Mouse (Mus musculus): Measurements from ENCODE around the gene Tmem191c.

Gene Tmem191c

DNA sequence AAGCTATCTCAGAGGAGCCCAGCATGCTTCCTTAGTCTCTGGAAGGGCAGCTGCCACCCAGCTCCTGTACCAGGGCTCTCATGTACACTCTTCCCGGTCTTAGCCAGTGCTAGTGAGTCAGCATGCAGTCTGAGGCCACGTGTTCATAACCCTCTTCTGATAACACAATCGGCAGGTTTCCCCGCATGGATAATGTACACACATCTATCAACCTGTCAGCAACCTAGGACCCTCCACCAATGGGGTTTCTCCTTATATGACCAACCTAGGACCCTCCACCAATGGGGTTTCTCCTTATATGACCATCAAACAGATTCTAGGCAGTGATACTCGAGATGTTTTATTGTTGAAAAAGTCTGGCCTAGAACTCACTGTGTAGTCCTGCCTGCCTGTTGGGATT is 7.9 kb upstream of the Tmem191c start:
- DNase-seq = no peak

DNA sequence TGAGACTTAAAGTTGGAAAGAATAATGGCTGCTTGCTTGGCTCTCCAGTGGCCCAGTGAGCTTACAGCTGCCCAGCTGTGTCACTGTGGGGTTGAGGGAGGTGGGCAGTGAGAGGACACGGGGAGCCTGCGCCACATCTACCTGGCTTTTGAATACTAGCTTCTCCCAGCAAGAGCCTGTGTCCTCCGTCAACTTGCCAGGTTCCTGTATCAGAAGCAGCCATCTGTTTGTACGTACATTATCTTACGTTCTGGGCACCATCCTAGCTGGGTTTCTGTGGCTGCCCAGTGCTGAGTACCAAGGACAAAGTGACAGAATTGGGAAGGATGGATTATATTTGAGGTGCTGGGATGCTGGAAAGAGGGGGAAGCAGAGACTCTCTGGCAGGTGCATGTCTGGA is 6.0 kb upstream of the Tmem191c start:
- no peak for DNase-seq

DNA sequence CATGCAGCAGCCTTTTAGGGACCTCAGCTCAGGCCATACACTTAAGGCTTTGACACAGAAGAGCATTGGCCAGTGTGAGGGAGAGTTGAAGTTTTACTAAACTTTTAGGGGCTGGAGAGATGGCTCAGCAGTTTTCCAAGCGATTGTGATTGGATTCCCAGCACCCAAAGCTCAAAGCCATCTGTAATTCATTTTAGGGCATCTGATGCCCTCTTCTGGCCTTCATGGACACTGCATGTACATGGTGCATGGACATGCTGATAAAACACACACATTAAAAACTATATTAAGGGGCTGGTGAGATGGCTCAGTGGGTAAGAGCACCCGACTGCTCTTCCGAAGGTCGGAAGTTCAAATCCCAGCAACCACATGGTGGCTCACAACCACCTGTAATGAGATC is 4.8 kb upstream of the Tmem191c start:
- DNase-seq = peak; percentile 41 to 46

DNA sequence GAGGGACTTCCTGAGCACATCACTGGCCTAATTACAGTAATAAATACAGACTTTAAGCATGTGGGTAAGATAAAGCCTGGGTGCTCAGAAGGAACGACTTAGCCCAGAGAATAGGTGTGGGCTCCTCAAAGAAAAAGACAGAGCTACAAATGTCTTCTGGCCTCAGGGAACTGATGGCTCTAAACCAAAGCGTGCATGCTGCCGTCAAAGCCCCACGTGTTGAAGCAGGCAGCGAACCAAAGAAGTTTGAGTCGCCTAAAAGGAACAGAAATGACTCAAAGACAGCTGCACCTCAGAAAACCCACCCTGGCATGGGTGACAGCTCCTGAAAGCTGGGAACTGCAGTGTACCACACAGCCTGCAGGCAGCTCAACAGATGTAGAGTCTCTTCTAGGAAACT is 4.0 kb upstream of the Tmem191c start:
- DNase-seq = no peak

DNA sequence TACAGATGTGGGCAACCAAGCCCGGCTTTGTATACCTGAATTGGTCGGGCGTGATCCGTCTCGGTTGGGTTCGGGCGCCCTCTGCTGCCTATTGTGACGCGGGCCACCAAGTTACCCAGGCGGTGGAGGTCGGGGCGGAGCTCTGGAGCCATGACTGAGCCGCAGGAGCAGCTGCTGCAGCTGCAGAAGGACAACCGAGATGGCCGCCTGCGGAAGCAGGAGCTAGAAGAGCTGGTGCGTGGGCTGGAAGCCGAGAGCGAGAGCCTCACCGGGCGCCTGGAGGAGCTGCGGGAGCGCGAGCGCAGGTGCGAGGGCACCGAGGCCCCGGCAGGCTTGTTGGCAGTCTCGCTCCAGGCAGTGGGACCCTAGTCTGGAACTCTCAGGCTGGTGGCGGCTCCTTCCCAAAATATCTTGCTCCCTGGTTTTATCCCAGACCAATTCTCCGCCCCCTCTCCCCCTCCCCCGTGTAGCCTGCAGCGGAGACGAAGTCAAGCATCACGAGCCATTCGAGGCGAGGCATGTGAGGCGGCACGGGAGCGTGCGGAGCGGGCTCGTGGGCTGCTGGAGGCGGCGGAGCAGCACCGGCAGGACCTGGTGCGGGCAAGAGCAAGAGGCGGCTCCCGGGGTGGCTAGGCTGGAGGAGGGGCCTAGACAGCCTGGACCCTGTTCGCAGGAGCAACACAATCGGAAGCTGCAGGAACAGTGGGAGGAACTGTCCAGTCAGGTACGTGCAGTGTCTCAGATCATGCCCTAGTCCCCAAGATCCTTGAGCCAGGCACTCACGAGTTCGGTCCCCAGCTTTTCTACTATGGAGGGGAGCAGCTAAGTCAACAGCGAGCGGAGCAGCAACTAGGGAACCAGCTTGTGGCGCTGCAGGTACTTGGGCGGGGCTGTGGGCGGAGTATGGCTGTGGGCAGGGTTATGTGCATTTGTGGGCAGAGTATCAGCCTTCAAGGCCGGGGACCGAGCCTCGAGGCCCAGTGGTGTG is 581 bp downstream of the Tmem191c start:
- DNase-seq = peak; percentile 96 to 97

DNA sequence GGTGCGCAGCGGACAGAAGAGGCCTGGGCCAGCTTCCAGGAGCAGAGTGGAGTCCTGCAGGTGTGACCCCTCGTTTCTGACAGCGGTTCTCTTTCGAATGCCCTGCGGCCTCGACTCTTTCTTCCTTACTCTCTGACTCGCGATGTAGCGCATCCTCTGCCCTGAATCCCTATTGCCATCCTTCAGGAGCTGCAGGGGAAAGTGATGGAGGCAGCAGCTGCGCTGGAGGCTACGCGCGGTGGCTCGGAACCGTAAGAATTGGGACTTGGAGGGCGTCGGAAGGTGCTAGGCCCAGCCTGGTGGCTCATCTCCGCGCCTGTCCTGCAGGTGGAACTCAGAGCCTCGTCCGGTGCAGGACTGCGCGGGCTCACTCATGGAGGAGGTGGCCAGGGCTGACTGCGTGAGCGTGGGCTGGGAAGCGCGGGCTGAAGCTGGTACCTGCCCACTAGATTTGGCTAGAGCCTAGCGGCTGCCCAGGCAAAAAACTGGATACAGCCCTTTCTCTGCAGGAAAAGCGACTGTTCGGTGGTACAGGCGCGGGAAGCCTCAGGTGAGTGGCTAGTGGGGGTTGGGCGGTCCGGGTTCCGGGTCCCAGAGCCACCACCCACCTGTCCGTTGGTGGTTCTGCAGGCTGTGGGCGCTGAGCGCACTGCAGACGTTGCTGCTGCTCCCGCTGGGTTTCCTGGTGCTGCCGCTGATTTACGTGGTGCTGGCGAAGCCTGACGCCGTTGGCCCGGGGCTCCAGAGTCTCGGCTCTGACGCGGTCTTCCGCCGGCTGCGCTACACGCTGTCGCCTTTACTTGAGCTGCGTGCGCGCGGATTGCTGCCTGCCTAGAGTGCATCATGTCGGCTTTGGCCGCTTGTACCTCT is 1.7 kb downstream of the Tmem191c start:
- peak; percentile 68 to 74 for DNase-seq

DNA sequence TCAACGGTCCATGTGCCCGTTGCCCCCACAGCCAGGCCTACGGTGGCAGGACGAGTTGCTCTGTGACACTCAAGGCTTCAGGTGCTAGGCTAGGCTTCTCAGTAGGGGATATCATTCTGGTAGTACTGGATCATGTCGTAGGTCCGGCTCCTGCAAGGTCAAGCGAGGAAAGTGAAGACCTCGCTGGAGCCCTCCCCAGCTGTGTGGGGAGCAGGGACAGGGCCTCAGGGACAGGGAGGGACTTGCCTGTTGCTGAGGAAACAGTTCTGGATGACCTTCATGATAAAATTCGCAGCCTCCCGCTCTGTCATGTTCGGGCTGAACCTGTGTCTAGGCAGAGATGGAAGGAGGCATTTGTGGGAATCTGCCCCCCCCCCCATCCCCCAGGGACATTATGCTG is 4.6 kb downstream of the Tmem191c start:
- DNase-seq = no peak

DNA sequence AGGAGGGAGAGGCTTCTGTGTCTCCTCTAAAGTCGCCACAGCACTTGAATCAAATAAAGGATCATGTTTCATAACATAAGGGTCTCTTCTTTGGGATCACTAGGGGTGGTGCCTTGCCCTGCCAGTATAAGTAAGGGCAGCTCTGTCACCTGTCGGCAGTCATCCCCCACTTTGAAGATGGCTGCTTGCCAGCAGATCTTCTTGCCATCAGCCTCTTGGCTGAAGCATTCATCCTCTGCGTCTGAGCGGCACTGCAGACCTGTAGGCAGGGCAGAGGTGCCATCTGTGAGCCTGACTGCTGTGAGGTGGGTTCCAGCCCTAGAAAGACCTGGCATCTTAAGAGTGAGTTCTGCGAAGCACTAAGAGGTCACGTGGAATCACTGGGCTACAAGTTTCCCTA is 7.3 kb downstream of the Tmem191c start:
- no peak for DNase-seq

DNA sequence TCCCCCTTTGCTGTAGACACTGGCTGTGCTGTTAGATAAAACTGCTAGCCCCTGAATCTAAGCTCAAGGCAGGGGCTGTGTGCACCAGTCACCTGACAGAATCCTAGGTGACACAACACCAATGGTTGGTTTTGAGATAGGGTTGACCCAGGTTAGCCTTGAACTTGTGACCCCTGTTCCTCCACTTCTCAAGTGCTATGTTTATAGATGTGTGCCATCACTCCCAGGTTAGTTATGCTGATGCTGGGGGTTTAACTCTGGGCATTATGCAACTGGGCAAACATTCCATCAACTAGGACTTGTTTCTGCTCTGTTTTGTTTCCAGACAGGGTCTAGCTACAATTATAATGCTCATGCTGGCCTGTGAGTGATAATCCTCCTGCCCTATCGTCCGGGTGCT is 11.2 kb downstream of the Tmem191c start:
- DNase-seq = no peak

DNA sequence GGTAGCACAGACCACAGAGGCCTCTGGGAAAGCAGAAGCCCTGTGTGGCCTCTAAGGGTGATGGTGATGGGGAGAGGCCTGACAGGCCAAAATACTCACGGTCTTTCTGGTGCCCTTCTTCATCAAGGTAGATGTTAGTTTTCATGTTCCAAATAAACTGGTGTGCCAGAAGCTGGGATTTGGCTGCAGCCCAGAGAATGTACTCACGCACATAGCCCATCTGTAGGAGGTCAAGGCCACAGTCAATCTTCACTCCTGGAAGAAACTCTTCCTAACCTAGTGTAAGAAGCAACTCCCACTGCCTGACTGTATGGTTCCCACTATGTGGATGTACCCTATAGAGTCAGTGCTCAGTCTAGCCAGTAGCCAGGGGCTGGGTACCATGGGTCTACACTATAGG is 15.1 kb downstream of the Tmem191c start:
- DNase-seq = no peak

DNA sequence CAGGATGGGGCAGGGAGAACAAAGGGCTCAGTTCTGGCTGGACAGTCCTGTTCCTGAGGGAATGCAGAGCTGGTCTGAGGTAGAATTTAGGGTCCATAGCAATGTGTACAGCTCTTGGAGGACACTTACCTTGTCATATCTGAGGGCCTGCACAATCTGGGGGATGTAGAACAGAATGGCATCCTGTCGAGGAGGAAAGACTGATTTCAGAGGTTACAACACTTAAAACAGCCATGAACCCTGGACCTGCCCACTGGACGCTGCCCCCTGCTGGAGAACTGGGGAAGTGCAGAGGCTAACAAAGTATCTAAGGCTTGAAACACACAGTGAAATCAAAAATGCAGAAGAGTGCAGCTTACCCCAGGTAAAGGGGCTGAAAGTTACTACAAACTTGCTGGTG is 16.9 kb downstream of the Tmem191c start:
- DNase-seq = peak; percentile 73 to 82

DNA sequence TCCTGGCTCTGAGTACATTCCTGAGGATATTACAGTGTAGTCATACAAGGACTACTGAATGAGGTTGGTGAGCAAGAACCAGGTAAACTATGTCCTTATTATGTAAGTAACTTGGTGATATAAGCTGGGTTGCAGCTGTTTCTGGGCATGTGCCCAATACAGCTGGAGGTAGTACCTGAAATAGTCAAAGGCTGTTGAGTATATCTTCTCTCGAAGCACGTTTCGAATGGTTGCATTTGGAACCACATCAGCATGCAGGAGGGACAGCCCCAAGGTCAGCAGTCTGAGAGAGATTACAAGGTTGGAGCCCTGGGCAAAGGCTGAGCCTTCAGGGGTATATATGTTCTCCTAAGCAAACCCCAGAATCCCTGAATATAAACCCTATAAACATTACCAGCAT is 24.9 kb downstream of the Tmem191c start:
- no peak for DNase-seq

DNA sequence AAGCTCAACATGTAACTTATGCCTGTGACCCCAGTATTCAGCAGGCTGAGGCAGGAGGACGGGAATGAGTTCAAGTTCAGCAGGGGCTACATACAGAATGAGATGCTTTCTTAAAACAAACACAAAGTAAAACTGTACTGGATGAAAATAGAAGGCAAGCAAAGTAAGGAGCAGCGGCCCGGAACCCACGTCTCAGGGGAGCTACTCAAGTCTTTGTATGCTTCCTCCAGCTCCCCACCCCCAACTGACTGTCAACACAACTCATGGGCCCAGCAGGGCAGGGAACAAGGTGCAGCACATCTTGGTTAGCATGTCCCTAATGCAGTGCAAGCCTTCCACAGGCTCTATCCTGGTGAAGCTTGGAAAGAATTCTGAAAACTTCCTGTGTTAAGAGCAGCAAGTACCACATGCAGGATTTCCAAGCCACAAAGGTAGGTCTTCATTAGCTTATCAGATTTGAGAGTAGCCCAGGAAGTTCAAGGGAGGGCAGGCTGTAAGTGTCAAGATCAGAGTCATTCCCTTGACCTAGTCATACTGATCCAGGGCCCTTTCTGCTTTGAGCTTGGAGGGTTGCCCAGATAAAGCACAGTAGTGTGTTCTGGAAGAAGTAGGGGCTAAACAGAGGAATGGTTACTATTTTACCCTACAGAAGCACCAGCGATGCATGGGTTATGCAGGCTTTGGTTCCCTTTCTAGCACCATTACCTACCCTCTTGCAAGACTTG is 27.8 kb downstream of the Tmem191c start:
- no peak for DNase-seq

DNA sequence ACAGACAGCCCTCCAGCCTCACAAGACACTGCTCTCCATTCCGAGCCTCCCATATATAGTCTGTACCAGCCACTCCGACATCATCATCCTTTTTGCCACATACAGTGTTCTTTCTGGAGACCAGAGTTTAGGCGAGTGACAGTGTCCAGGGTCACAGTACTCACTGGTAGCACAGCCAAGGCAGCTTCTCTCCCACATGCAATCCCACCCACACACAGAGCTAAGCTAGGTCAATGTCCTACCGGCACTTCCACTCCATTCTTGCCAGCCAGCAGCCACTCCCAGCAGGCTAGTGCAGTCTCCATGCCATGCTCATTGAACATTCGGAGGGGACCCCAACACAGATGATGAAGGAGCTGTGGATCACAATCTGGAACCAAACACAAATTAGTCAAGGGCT is 31.6 kb downstream of the Tmem191c start:
- no peak for DNase-seq

DNA sequence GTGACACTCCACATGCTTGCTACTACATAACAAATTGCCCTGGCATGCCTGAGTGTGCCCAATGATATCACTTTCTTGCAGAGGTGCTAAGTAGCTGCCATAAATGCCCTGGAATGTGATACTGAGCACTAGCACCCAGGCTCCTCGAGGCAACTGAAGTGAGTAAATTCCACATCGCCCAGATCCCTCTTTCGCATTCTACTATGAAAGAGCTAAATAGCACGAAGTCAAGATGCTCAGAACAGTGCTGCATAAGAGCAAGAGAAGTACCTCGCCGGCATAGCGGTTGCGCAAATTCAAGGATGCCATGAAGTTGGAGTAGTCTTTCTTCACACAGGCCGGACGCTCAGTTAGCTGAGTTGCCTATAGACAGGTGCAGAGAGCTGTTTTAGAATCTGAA is 33.2 kb downstream of the Tmem191c start:
- no peak for DNase-seq

DNA sequence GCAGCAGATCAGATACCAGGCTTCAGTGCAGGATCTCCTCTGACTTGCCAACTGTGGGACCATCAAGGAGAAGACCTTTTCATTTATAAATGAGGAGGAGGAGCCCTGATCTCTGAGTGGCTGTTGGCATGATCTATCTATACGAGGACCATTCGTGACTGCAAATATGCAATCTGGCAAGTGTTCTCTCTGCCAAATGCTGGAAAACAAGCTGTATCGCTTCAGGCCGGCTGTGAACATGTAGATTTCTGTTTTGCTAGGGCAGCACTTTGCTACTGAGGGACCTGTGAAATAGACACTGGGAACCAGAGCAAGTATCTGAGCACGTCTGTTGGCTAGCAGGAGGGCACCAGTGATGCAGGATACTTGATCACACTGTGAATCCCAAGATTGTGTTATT is 36.7 kb downstream of the Tmem191c start:
- no peak for DNase-seq

DNA sequence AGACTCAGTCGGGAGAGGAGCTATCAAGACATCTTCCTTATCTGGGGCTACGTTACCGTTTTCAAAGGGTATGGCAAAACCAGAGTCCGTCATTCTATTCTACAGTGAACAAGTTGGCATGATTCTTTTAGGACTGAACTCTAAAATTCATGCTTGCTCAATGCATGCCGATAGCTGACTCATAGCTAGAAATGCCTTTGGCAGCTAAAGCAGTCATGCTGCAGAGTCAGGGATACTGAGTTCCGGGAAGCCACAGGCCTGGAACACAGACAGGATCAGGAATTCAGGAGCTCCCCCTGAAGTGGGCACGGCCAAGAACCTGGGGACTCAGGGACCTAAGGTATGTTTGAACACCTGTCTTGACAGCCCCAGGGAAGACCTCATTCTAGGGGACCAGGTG is 40.7 kb downstream of the Tmem191c start:
- no peak for DNase-seq

DNA sequence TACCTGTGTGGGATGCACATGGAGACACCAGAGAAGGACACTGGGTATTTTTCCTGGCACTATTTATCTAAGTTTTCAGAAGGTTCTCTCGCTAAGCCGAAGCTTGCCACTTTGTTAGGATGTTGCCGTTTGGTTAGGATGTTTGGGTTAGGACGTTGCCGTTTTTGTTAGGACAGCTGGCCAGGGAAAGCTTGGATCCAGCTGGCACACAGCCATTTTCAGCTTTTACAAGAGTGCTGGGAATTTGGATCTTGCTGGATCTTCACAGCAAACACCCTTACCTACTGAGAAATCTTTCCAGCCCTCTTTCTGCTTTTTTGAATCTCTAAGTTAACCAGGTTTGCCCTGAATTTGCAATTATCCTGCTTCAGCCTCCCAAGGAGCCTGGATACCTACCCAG is 45.6 kb downstream of the Tmem191c start:
- no peak for DNase-seq

DNA sequence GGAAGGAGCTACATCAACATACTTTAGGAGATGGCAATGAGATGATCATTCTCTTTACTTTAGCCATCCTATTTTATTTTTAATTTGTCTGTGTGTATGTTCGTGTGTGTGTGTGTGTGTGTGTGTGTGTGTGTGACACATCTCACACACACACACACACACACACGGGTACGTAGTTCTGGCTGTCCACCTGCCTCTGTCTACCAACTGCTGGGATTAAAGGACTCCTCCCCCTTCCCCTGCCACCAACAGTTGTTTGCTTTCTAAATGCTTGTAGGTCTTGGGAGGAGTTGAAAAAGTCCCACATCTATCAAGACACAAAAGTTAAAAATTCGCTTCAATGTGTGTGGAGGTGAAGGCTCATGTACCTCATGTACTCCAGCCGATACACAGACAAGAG is 48.9 kb downstream of the Tmem191c start:
- DNase-seq = no peak

DNA sequence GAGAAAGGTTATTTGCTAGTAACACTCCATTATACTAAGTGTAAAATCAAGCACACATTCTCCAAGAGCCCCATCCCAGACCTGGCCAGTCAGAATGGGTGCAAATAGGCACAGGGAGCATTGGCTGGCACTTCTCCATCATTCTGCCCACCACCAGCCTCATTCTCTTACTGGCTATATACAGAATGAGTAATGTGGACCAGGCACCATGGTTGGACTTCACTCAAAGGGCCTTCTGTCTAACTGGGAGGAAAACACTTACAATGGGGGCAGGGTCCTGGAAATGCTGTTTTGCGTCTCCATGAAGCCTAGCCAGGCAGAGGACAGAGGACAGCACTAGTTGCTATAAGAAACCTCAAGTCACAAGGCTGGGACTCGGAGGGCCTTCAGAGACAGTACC is 50.2 kb downstream of the Tmem191c start:
- DNase-seq = no peak

DNA sequence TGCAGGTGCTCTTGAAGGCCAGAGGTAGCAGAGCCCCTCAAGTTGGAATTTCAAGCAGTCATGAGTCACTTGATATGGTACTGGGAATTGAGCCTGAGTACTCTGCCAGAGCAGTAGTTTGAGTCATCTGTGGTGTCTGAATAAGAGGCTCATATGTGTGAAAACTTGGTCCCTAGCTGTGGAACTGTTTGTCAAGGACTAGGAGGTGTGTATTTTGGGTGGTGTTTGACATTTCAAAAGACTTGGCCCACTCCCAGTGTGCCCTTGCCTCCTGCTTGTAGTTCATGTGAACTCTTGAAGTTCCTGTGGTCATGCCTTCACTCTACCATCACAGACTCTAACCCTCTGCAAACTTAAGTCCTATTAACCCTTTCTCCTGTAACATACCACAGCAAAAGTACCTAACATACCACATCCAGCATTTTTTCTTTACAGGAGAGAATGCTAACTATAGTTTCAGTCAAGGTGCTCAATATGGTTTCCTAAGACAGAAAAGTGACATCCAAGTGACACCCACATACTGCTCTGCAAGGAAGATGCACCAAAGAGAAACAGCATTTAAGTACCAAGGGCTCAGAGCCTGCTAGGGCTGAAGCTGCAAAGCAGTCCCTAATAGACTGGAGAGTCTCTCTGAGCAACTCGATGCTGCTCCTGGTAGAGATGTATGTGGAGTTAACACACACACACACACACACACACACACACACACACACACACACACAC is 54.1 kb downstream of the Tmem191c start:
- no peak for DNase-seq

DNA sequence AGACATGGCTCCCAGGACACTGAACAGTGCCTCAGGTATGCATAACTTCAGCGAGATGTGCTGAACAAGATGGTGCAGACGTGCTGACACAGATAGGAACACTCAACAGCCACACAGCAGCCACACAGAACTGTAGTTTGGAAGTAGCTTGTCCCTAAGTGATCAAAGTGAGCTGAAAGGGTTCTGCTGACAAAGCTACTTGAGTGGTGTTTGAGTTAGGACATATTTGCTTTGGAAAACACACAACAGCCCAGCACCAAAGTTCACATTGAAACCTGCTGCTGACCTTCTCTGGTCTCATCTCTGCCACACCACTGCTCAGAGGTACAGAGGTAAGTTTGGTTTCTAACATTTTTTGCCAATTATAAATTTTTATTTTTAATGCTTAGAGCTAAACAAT is 55.2 kb downstream of the Tmem191c start, which contains the start of gene Serpind1:
Serpind1 (plus strand) TSS at position 256 of the 400 bp plus-strand sequence.
- no peak for DNase-seq
